Mouse (Mus musculus) gastrocnemius, adult 18-20 months (tissue): ENCODE data around the gene Helz. TPM values are rescaled to one million over a fixed set of nuclear protein-coding genes. Genes with fewer than 3 reads are reported as not detected.
"Not testable (repeated sequence)": the region's sequence is repeated elsewhere in the genome, so short reads cannot be mapped to it uniquely, and the experiment has no call there.

Experiments used
- DNase-seq: peaks from one replicate; pipeline ENCODE4 v3.0.0; 2021; ENCODE audit warnings: low spot score
- long read RNA-seq, 2 experiments: library from polyadenylated mRNA; stranded (forward); transcript quantifications; one replicate each; pipeline ENCODE4 v2.0.0; 2021
- total RNA-seq, 2 experiments: library from RNA; stranded (reverse); gene quantifications; 2 replicates each; pipeline ENCODE4 v1.2.3; 2021

Helz gene
- total RNA-seq: 10 to 100 TPM; 17.6 to 18.2 TPM
- long read RNA-seq, experiment 1, partial matches to known transcripts: 1 of 5 reads
- long read RNA-seq, experiment 1, other reads (novel, unspliced or antisense): 4 of 5 reads
- long read RNA-seq, experiment 2, full-length matches to known transcripts: 1 of 7 reads
- long read RNA-seq, experiment 2, partial matches to known transcripts: 0 of 7 reads
- long read RNA-seq, experiment 2, other reads (novel, unspliced or antisense): 6 of 7 reads

GRCm38 (mm10) chr11:107547351-107548203, at the start of gene Helz:
Gene Helz, plus strand, starts transcription at chr11:107547930.
- DNase-seq: peak; percentile 48

GRCm38 (mm10) chr11:107502801-107503200, 44.9 kb upstream of the Helz start:
- DNase-seq: no peak

- DNase-seq: not testable (repeated sequence)
These were observed 43.4 kb upstream of the Helz start for GRCm38 (mm10) chr11:107504364-107504763.

GRCm38 (mm10) chr11:107506260-107506659, 41.5 kb upstream of the Helz start:
- DNase-seq: no peak

- no peak for DNase-seq
These were observed 37.9 kb upstream of the Helz start for GRCm38 (mm10) chr11:107509631-107510338.

GRCm38 (mm10) chr11:107510362-107511269, 37.1 kb upstream of the Helz start:
- peak; percentile 34 for DNase-seq

- peak; percentile 56 for DNase-seq
These were observed 35.8 kb upstream of the Helz start for GRCm38 (mm10) chr11:107511954-107512353.

- DNase-seq: no peak
These were observed 34.7 kb upstream of the Helz start for GRCm38 (mm10) chr11:107513047-107513446.

GRCm38 (mm10) chr11:107516387-107516786, 31.3 kb upstream of the Helz start:
- no peak for DNase-seq

- no peak for DNase-seq
These were observed 28.9 kb upstream of the Helz start for GRCm38 (mm10) chr11:107518645-107519429.

GRCm38 (mm10) chr11:107521153-107521552, 26.6 kb upstream of the Helz start:
- DNase-seq: no peak

GRCm38 (mm10) chr11:107524966-107525365, 22.8 kb upstream of the Helz start:
- no peak for DNase-seq

- DNase-seq: no peak
These were observed 20.1 kb upstream of the Helz start for GRCm38 (mm10) chr11:107527632-107528031.

- DNase-seq: no peak
These were observed 18.4 kb upstream of the Helz start for GRCm38 (mm10) chr11:107529320-107529719.

GRCm38 (mm10) chr11:107531445-107531844, 16.3 kb upstream of the Helz start:
- DNase-seq: no peak

- no peak for DNase-seq
These were observed 15.5 kb upstream of the Helz start for GRCm38 (mm10) chr11:107532271-107532670.

- DNase-seq: no peak
These were observed 8.7 kb upstream of the Helz start for GRCm38 (mm10) chr11:107538994-107539393.

GRCm38 (mm10) chr11:107540339-107540738, 7.4 kb upstream of the Helz start:
- no peak for DNase-seq

- DNase-seq: no peak
These were observed 1.8 kb upstream of the Helz start for GRCm38 (mm10) chr11:107545747-107546476.
